Comparison of ENCODE assay signal across 8 mouse cellular contexts in genomic region chr5:113014808-113015235, GRCm38 (mm10). TPM values are rescaled to one million over a fixed set of nuclear protein-coding genes. Genes with fewer than 3 reads are reported as not detected.
DNase-seq lines count a peak whose midpoint lies in the region; ATAC-seq and TF ChIP-seq lines count a peak whose summit lies in the region.

No protein-coding gene starts in this region.

- no peaks in the 10 kb centered on the region for H3K9me3 ChIP-seq in embryonic facial prominence, embryonic 12.5 days
- no peaks in the 10 kb centered on the region for H3K9me3 ChIP-seq in midbrain, embryonic 10.5 days (replicated peaks)
- no peaks in the 10 kb centered on the region for H3K9me3 ChIP-seq in stomach, postnatal 0 days (ENCODE audit: control insufficient read depth, low read length)

- H3K4me1 ChIP-seq in embryonic facial prominence, embryonic 12.5 days, result peaks cover 10% of the 10 kb centered on the region; the same call in 1 of the 2 replicates
- peaks cover 26% of the 10 kb centered on the region for H3K4me1 ChIP-seq in midbrain, embryonic 10.5 days
- H3K4me1 ChIP-seq in stomach, postnatal 0 days (replicated peaks; ENCODE audit: control insufficient read depth, insufficient read depth), result peaks cover 6% of the 10 kb centered on the region; the same call in 1 of the 2 replicates

- 5% methylated on average over 14 of the region's 14 CpGs for WGBS in embryonic facial prominence, embryonic 12.5 days
- WGBS in midbrain, embryonic 10.5 days, result 3% methylated on average over 14 of the region's 14 CpGs
- WGBS in stomach, postnatal 0 days, result 1% methylated on average over 12 of the region's 14 CpGs

- intact Hi-C loops in heart, postnatal 10 days (cut with DNase I), result loop anchor here (2.0 to 5.0 kb wide), 2 partner anchors 83 to 144 kb away; no protein-coding TSS in a partner anchor

- ATAC-seq in embryonic facial prominence, embryonic 12.5 days (ENCODE audit: insufficient number of reproducible peaks, insufficient read depth, low FRiP score, low TSS enrichment), result peak; percentile 35; the same call in 1 of the 2 replicates
- ATAC-seq in stomach, postnatal 0 days (ENCODE audit: low FRiP score, low TSS enrichment), result peak; percentile 33
- no peak for ATAC-seq in inflammation-experienced regulatory T-cells, adult 6 months

- no peak for TF ChIP-seq CTCF in stomach, postnatal 0 days (IDR thresholded peaks at IDR 0.05; ENCODE audit: low read depth)

- TF ChIP-seq EP300 in stomach, postnatal 0 days (optimal IDR thresholded peaks at IDR 0.05), result no peak

- no peak overlapping the region for H3K27ac ChIP-seq in embryonic facial prominence, embryonic 12.5 days
- peak overlapping the region; percentile 85 for H3K27ac ChIP-seq in midbrain, embryonic 10.5 days (replicated peaks)
- peak overlapping the region; percentile 79 for H3K27ac ChIP-seq in stomach, postnatal 0 days (replicated peaks)

- peak overlapping the region; percentile 64 for H3K9ac ChIP-seq in embryonic facial prominence, embryonic 12.5 days
- H3K9ac ChIP-seq in stomach, postnatal 0 days (ENCODE audit: low read length), result peak overlapping the region; percentile 79

- no peaks in the 10 kb centered on the region for H3K36me3 ChIP-seq in embryonic facial prominence, embryonic 12.5 days
- no peaks in the 10 kb centered on the region for H3K36me3 ChIP-seq in midbrain, embryonic 10.5 days
- no peaks in the 10 kb centered on the region for H3K36me3 ChIP-seq in stomach, postnatal 0 days (ENCODE audit: control insufficient read depth, insufficient read depth, low read length)

- peak; percentile 23 for DNase-seq in ES-CJ7 (ENCODE audit: low read depth, low spot score)
- DNase-seq in adrenal gland, postnatal 14 days, result peak; percentile 68
- DNase-seq in heart, postnatal 10 days, result peak; percentile 33 to 45
- DNase-seq in kidney, postnatal 4 days, result peak; percentile 58 to 72
- no peak for DNase-seq in midbrain, embryonic 10.5 days (ENCODE audit: low spot score)
- peak; percentile 65 for DNase-seq in stomach, postnatal 0 days (ENCODE audit: low spot score)

- H3K4me3 ChIP-seq in embryonic facial prominence, embryonic 12.5 days, result peak overlapping the region; percentile 62
- peak overlapping the region; percentile 71 for H3K4me3 ChIP-seq in midbrain, embryonic 10.5 days
- peak overlapping the region; percentile 61 for H3K4me3 ChIP-seq in stomach, postnatal 0 days (ENCODE audit: low read depth, low read length)

- H3K4me2 ChIP-seq in embryonic facial prominence, embryonic 12.5 days (replicated peaks), result peak overlapping the region; percentile 55
- peak overlapping the region; percentile 78 for H3K4me2 ChIP-seq in stomach, postnatal 0 days (replicated peaks; ENCODE audit: low read depth)

- H3K27me3 ChIP-seq in embryonic facial prominence, embryonic 12.5 days, result no peaks in the 10 kb centered on the region
- H3K27me3 ChIP-seq in midbrain, embryonic 10.5 days (ENCODE audit: low read depth, poor library complexity, severe bottlenecking), result peaks cover 32% of the 10 kb centered on the region
- H3K27me3 ChIP-seq in stomach, postnatal 0 days (ENCODE audit: control insufficient read depth, insufficient read depth, low read length), result no peaks in the 10 kb centered on the region

RNA-seq across cellular contexts. Expression of gene Grk3, which starts 0.8 kb away (rescaled TPM):
- 36.7 and 37.5 TPM in 2 replicates for total RNA-seq in adrenal gland, postnatal 14 days (2021)
- 13.5 and 14.4 TPM in 2 replicates for polyA plus RNA-seq in embryonic facial prominence, embryonic 12.5 days (2016; fragmentation: Nextera tagmentation; extraction: Ambion mirVana)
- 10 to 100 TPM in 1 of 2 experiments, 1 to 10 TPM in 1; 9.1 to 17.6 TPM for total RNA-seq in heart, postnatal 10 days (2021)
- 5.2 and 6.1 TPM in 2 replicates for polyA plus RNA-seq in midbrain, embryonic 10.5 days (2016; fragmentation: Nextera tagmentation; extraction: Ambion mirVana)
- 4.9 and 5.2 TPM in 2 replicates for polyA plus RNA-seq in stomach, postnatal 0 days (2015; fragmentation: Nextera tagmentation; extraction: Ambion mirVana)
- under 1 TPM; 0.36 to 0.59 (median 0.50) TPM for polyA plus RNA-seq in inflammation-experienced regulatory T-cells, adult 6 months (2017; shearing (Covaris generic))

RNA-seq across cellular contexts. Expression of gene Crybb2, which starts 55.1 kb away (rescaled TPM):
- not detected in 2 replicates for total RNA-seq in adrenal gland, postnatal 14 days (2021)
- polyA plus RNA-seq in embryonic facial prominence, embryonic 12.5 days (2016; fragmentation: Nextera tagmentation; extraction: Ambion mirVana), result not detected in 2 replicates
- total RNA-seq in heart, postnatal 10 days (2021), result not detected
- not detected in 2 replicates for polyA plus RNA-seq in midbrain, embryonic 10.5 days (2016; fragmentation: Nextera tagmentation; extraction: Ambion mirVana)
- not detected in 2 replicates for polyA plus RNA-seq in stomach, postnatal 0 days (2015; fragmentation: Nextera tagmentation; extraction: Ambion mirVana)
- polyA plus RNA-seq in inflammation-experienced regulatory T-cells, adult 6 months (2017; shearing (Covaris generic)), result not detected
